Mouse (Mus musculus): ENCODE data around the gene Zfp865.
"Not testable (repeated sequence)": the region's sequence is repeated elsewhere in the genome, so short reads cannot be mapped to it uniquely, and the experiment has no call there.

Gene Zfp865

DNA sequence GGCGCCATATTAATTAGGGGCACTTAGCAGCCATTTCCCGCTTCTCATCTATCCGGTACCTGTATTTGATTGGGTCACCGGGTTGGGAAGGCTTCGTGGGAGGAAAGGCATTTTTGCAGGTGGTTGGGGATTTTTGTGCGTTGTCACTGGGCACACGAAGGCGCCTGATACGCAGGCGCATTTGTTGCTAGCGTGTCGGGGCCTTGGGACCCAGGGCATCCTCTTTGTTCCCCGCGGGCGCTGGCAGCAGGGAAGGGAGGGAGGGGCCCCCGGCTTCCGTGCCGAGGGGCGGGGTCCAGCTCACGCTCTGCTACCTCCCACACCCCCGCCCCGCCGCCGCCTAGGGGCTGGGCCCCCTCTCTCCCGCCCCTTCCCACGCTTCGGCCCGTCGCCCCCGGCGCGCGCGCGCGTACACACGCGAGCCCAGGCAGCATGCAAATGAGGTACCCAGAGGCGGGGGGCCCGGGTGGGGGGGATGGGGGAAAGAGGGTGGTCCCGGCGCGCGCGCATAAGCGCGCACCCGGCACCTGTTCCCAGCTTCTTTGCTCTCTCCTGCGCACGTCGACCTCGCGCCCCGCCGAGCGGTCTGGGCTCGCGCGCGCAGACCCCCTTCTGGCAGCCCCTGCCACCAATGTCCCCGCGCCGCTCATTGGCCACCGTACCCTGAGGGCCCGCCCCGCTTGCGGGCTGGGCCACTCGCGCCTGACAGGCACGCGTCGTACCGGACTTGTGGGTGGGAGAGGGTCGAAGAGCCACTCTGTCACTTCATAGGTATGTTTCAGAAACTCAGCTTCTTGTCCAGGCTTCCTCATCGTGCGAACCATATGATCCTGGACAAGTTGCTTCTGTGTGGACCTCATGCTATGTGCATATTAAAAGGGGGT lies 4.8 kb upstream of the Zfp865 start, which contains the start of gene Gm44973:
Gm44973 (plus strand) TSS at position 379 of the 884 bp plus-strand sequence.
- DNase-seq (ENCODE audit: low spot score), result peak; percentile 98

DNA sequence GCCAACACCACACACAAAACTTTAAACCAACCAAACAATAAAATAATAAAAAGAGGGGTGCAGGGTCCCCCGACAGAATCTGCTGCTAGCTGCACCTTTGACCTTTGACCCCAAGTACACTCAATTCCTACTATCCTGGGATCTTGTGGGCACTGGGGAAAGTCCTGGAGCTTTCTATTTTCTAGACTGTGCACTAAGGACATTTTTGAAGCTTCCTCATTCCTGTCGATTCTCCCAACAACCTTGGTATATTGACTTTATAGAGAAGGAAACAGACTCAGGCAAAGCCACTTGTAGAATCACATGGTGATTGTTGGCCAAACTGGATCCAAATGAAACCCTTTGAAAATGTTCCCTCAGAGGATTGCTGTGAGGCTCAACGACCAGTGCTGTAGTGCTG lies 4.1 kb upstream of the Zfp865 start:
- DNase-seq (ENCODE audit: low spot score), result no peak

DNA sequence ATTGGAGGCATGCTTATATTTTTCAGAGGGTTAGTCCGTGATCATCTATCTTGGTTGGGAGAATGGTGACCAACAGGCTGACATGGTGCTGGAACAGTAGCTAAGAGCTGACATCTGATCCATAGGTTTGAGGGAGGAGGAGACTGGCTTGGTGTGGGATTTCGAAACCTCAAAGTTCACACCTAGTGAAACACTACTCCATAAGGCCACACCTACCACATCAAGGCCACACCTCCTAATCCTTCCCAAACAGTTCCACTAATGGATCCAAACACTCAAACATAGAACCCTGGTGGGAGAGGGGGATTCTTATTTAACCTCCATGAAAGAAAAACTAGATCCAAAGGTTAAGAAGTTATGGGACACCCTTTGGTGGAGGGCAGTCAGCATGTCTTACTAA lies 3.3 kb upstream of the Zfp865 start:
- DNase-seq (ENCODE audit: low spot score), result no peak

DNA sequence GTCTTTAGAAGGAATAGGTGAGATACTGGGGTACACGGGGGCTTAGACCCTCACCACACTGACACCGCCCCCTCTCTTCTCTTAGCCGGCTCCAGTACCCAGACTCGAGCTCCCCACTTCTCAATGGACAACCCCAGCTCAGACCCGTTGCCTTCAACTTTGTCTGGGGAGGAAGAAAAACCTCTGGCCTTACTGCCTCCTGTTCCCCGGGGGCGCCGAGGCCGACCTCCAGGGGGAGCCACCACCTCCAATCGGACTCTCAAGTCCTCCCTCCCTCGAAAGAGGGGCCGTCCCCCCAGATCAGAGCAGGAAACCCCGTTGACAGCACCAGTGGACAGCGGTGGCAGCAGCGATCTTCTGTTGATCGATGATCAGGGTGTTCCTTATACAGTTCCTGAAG lies 2.8 kb upstream of the Zfp865 start:
- no peak for DNase-seq (ENCODE audit: low spot score)

DNA sequence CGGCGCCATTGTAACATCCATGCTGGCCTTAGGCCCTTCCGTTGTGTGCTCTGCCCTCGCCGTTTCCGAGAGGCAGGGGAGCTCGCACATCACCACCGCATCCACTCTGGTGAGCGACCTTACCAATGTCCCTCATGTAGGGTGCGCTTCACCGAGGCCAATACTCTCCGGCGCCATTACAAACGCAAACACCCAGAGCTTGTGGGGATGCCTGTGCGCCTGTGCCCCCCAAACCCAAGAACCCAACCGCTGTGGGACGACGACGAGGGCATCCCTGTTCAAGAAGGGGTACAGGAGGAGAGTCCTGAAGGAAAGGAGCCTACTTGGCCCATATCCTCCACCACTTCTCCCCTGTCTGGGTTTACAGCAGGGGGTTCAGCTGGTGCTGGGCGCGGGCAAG lies 2.2 kb upstream of the Zfp865 start:
- DNase-seq (ENCODE audit: low spot score), result no peak

DNA sequence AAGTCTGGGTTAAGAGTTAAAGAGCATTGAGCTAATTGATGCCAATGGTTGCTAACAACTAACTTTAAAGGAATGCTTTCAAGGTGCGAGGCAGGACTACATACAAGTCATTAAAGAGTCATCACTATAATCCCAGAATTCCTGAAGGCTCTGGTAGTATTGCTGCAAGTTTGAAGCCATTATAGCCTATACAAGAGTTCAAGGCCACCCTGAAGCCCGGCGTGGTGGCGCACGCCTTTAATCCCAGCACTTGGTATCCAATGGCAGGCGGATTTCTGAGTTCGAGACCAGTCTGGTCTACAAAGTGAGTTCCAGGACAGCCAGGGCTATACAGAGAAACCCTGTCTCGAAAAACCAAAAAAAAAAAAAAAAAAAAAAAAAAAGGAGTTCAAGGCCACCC lies 600 bp upstream of the Zfp865 start:
- DNase-seq (ENCODE audit: low spot score), result not testable (repeated sequence)

DNA sequence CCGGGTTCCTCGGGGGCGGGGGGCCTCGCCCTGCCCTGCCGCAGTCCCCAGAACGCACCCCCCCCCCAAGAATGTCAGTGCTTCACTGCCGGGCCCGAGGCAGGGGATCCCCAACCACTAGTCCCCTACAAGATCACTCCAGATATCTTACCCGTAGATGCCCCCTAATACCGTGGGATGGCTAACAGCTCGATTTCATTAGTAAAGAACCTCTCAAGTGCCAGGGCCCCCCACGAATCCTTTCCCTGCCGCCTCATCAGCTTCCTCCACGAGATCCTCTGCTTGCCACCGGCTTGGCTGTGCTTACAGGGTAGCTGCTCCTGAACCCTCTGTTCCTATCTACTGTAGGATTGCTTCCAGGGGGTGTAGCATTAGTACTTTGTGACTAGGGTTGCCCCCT lies 509 bp downstream of the Zfp865 start:
- no peak for DNase-seq (ENCODE audit: low spot score)

DNA sequence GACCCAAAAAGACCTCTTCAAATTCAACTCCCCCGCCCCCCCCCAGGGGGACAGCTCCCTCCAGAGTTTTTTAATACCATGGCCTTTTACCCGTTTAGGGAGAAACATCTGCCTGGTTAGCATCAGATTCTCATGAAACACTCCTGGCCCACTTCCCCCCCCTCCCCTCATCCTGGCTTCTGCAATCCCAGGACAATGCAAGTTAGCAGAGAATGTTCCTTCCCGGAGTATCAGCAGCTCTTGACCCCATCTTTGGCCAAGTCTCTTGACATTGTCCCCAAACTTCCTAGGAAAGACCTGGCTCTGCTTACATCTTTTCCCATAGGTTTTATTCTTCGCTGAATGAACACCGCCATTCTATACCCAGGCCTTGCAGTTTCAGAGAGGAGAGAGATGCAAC lies 1.0 kb downstream of the Zfp865 start:
- DNase-seq (ENCODE audit: low spot score), result no peak

DNA sequence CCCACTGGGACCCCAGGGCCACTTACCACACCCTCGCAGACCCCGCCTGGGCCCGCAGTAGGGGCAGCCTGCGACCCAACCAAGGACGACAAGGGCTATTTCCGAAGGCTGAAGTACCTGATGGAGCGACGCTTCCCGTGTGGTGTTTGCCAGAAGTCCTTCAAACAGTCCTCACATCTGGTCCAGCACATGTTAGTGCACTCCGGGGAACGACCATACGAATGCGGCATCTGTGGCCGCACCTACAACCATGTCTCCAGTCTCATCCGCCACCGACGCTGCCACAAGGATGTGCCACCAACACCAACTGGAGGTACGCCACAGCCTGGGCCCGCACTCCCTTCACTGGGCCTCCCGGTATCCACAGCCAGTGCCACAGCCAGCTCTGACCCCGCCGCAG lies 9.4 kb downstream of the Zfp865 start:
- DNase-seq (ENCODE audit: low spot score), result no peak

DNA sequence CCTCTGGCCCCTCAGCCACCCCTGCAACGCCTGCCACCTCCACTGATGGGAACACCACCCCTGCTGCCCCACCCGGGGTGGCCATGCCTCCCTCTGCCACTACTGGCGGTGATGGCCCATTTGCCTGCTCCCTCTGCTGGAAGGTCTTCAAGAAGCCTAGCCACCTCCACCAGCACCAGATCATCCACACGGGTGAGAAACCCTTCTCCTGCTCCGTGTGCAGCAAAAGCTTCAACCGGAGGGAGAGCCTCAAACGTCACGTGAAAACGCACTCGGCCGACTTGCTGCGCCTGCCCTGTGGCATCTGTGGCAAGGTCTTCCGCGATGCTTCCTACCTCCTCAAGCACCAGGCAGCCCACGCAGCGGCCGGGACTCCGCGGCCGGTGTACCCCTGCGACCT lies 9.8 kb downstream of the Zfp865 start:
- no peak for DNase-seq (ENCODE audit: low spot score)

DNA sequence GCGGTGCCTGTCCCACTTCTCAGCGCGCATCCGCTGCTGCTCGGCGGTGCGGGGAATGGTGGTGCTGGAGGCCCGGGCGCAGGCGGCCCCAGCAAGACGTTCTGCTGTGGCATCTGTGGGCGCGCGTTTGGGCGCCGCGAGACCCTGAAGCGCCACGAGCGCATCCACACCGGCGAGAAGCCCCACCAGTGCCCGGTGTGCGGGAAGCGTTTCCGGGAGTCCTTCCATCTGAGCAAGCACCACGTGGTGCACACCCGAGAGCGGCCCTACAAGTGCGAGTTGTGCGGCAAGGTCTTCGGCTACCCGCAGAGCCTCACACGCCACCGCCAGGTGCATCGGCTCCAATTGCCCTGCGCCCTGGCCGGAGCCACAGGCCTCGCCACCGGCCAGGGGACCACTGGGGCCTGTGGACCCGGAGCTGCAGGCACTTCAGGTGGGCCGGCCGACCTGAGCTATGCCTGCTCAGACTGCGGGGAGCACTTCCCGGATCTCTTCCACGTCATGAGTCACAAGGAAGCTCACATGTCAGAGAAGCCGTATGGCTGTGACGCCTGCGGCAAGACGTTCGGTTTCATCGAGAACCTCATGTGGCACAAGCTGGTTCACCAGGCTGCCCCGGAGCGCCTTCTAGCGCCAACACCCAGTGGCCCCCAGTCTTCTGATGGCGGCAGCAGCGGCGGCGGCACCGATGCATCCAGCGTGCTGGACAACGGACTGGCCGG lies 10.5 kb downstream of the Zfp865 start:
- DNase-seq (ENCODE audit: low spot score), result no peak

DNA sequence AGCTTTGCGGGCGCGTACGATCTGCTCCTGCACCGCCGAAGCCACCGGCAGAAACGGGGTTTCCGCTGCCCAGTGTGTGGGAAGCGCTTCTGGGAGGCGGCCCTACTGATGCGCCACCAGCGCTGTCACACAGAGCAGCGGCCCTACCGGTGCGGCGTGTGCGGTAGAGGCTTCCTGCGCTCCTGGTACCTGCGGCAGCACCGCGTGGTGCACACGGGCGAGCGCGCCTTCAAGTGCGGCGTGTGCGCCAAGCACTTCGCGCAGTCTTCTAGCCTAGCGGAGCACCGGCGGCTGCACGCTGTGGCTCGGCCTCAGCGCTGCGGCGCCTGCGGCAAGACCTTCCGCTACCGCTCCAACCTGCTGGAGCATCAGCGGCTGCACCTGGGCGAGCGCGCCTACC lies 11.3 kb downstream of the Zfp865 start:
- DNase-seq (ENCODE audit: low spot score), result no peak

DNA sequence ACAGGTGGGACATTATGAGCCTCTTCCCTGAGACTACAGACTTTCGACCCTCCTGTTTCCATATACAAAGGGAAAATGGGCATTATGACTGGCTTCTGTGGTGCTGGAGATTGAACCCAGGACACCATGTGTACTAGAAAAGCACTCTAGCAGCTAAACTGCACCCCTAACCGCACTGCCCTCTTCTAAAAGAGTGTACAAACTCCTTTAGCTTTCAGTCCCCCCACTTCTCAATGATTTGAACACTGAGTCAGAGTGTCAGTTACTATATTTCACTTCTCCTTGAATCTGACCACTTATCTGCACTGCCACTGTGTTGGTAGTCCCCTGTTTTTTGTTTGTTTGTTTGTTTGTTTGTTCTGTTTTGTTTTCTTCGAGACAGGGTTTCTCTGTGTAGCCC lies 13.6 kb downstream of the Zfp865 start, which contains the start of gene 4632433K11Rik:
4632433K11Rik (plus strand) TSS at position 301 of the 400 bp plus-strand sequence.
- DNase-seq (ENCODE audit: low spot score), result no peak

DNA sequence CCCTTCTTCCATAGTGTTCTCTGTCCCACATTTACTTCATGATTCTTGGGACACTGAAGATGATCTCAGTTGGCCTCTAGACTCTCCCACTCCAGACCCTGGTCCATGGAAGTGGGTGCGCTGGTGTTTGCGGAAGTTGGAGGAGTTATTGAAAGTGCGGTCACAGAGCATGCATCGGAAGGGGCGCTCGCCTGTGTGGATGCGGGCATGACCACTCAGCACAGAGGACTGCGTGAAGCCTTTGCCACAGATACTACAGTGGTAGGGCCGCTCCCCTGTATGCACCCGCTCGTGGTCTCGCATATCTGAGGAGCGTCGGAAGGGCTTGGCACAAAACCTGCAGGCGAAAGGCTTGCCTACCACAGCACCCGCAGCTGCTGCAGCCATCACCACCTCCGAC lies 15.5 kb downstream of the Zfp865 start:
- DNase-seq (ENCODE audit: low spot score), result no peak

DNA sequence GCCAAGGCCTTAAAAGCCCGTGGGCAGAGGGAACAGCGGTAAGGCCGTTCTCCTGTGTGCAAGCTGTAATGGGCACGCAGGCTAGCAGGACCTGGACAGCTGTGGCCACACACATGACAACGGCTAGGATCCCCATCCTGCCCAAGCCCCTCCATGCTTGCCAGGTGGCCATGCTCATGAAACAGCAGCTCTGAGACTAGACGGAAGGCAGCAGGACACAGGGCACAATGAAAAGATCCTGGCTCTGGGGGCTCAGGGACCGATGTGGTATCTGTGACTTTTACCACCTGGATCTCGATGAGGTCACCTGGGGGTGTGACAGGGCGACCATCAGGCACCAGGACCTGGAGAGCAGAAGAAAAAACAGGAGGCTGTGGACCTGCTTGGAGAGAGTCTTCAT lies 16.0 kb downstream of the Zfp865 start:
- DNase-seq (ENCODE audit: low spot score), result no peak

DNA sequence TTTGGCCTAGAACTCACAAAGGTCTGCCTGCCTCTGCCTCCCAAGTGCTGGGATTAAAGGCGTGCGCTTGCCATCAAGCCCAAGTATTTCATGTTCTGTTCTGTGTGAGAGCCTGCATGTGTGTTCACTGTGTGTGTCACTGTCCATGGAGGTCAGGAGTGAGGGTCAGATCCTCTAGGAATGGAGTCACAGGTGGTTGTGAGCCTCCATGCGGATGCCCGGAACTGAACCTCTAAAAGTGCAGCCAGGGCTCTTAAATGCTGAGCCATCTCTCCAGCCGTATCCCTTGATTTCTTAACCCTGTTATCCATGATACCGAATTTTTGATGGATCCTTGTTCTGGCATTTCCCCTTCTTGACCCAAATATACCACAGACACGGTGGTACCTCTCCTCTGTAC lies 16.9 kb downstream of the Zfp865 start:
- no peak for DNase-seq (ENCODE audit: low spot score)

DNA sequence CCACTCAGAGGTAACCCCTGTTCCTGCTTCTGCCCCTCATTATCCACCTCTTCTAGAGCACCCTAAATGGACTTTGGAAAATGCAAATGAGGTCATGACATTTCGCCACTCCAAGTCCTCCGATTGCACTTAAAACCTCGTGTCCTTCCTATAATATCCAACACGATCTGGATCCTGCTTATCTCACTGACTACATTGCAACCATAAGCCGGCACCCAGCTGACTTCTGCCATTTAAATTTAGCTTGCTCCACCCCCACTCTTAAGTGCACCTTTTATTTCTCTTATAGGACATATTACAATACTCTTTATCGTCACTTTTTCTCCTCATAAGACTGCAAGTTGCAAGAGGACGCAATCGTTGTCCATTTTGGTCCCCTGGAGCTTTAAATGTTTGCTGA lies 17.3 kb downstream of the Zfp865 start:
- no peak for DNase-seq (ENCODE audit: low spot score)

DNA sequence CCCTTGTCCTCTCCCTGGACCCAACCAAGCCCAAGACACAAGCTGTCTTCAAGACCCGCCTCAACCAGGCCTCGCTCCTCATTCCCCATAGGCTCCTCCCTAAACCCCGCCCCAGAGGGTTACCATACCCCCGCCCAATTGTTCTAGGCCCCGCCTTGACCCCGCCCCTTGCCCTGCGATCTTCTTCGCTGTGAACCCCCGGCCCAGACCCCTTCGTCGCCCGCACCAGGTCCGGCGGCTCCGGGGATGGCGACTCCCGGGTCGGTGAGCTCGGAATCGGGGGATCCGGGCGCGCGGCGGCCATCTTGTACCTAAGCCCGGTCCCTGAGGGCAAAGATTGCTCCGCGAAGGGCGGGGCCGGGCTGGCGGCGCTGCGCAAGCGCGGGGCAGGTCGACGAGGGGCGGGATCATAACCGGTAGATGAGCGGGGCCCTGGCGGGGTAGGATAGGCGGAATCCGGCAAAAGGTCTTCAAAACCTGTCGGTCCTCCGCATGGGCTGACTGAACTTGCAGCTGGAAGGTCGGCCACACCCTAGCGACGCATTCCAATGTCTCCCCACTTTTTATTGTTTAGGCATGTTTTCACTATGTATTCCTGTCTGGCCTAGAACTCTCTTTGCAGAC lies 18.0 kb downstream of the Zfp865 start, which contains the start of gene Zfp784:
Zfp784 (minus strand) TSS at position 338 of the 624 bp plus-strand sequence.
- DNase-seq (ENCODE audit: low spot score), result peak; percentile 94

DNA sequence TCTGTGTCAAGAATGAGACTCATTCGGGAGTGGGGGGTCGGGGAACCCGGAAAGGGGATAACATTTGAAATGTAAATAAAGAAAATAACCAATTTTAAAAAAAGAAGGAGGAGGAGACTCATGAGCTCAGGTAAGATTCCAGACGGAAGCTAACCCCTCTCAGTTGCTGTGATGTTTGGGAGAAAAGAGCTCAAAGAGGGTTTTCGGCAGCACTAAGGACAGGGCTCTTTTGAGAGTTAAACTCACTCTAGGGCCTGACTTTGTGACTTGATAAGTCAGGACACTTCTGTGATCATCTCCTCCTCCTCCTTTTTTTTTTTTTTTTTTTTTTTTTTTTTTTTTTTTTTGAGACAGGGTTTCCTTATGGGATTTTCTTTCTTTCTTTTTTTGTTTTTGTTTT lies 18.8 kb downstream of the Zfp865 start:
- no peak for DNase-seq (ENCODE audit: low spot score)

DNA sequence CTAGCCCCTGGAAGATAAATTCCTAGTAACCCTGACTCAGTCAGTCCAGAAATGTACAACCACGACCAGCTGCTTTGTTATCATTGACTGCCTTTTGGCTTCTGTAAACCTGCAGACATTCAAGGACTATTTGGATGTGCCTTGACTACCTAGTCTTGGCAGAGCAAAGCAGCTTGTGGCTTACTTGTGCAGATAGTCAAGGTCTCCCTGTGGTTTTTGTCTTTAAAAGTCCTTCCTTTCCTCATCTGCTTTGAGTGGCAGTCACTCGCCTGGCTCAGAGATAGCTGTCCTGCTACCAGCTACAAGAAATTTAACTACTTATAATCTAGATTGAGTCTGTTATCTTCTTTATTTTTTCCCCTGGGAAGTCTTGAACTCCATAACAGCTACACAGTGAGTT lies 24.8 kb downstream of the Zfp865 start:
- DNase-seq (ENCODE audit: low spot score), result no peak

DNA sequence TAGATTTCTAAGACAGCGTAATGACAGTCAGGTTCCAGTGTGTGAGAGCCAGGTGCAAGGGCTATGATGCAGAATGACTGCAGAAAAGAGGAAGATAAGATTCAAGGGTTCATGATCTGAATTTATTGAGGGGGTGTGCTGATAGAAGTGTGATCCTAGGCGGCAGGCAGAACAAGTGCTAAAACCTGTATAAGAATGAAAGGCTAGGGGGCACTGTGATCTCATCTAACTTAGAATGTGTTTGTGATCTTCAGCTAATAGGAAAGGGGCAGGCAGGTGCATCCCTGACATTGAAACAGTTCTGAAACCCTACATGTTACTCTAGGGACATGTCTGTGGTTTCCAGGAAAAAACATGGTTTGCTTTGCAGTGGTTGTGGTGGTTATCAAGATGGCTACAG lies 25.9 kb downstream of the Zfp865 start:
- DNase-seq (ENCODE audit: low spot score), result no peak

DNA sequence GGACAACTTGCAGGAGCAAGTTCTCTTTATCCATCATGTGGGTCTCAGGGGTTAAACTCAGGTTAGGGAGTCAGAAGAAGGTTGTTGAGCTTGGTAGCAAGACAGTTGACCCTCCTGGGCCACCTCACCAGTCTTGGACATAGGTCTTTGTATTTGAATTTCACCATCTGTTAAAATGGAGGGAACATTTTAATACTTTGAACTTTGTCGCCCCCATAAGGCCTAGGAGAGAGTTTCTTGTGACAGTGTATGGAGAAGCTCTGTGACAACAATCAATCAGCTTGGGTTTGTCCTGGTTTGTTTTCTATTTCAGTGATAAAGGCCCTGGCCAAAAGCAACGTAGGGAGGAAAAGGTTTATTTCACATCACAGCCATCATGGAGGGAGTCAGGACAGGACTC lies 27.1 kb downstream of the Zfp865 start:
- no peak for DNase-seq (ENCODE audit: low spot score)

Measured in yolk sac, embryonic 10.5 days (tissue).